In the genomic region with DNA sequence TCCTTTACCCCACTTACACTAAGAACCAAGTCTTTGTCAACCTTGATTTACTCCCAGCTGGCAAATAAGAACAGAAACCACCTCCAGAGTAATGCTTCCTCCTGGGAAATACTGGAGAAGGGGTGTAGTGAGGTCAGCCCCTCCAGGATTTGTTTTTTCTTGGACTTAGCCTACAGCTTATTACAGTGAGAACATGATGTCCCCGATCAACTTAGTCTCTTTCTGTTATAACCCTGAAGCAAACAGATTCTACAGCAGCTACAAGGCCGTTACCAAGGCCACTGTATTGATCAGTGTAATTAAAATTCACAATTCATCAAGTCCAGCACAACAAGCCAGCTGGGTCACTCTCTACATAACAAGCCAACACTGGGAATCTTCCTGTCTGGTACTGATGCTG, we compare ENCODE assay signal across 14 mouse cellular contexts. TPM values are rescaled to one million over a fixed set of nuclear protein-coding genes. Genes with fewer than 3 reads are reported as not detected.
DNase-seq lines count a peak whose midpoint lies in the region; ATAC-seq and TF ChIP-seq lines count a peak whose summit lies in the region.
"Had no signal": no experiment of that assay in that cellular context is flagged by ENCODE, and none has a peak within 500 bp of the region (broad histone marks: within the 10 kb centered on the region; RNA-seq: fewer than 3 reads in every experiment).

No protein-coding gene starts in this region.

- peak; percentile 12; the same call in 1 of the 2 replicates for ATAC-seq in lung, postnatal 0 days
- ATAC-seq in neural tube, embryonic 15.5 days (ENCODE audit: low FRiP score) = peak; percentile 54
- no peak for ATAC-seq in CD4-positive, CD25-positive, alpha-beta regulatory T cell, adult 4 months

- no peak for TF ChIP-seq POLR2A in embryonic fibroblast, embryonic 13.5 days (IDR thresholded peaks at IDR 0.05; ENCODE audit: low read depth, low read length)

- no peaks in the 10 kb centered on the region for H3K27me3 ChIP-seq in lung, postnatal 0 days (replicated peaks; ENCODE audit: insufficient read depth, low read length)
- H3K27me3 ChIP-seq in neural tube, embryonic 15.5 days (replicated peaks) = no peaks in the 10 kb centered on the region

- H3K4me1 ChIP-seq in lung, postnatal 0 days (ENCODE audit: insufficient read depth, low read depth, low read length) = peaks cover 15% of the 10 kb centered on the region; the same call in 1 of the 2 replicates
- H3K4me1 ChIP-seq in embryonic fibroblast, embryonic 13.5 days (ENCODE audit: control insufficient read depth, insufficient read depth, low read length) = peaks cover 21% of the 10 kb centered on the region
- peaks cover 66% of the 10 kb centered on the region for H3K4me1 ChIP-seq in neural tube, embryonic 15.5 days

- H3K36me3 ChIP-seq in lung, postnatal 0 days (ENCODE audit: insufficient read depth, low read length) = no peaks in the 10 kb centered on the region
- no peaks in the 10 kb centered on the region for H3K36me3 ChIP-seq in neural tube, embryonic 15.5 days

- H3K27ac ChIP-seq in lung, postnatal 0 days (ENCODE audit: low read length) = no peak overlapping the region
- H3K27ac ChIP-seq in embryonic fibroblast, embryonic 13.5 days (ENCODE audit: insufficient read depth, low read length) = peak overlapping the region; percentile 85
- H3K27ac ChIP-seq in neural tube, embryonic 15.5 days (replicated peaks) = peak overlapping the region; percentile 48

- TF ChIP-seq CTCF in lung, postnatal 0 days (IDR thresholded peaks at IDR 0.05) = no peak
- no peak for TF ChIP-seq CTCF in embryonic fibroblast, embryonic 13.5 days (IDR thresholded peaks at IDR 0.05; ENCODE audit: borderline replicate concordance, insufficient read depth, low read length)

- no peaks in the 10 kb centered on the region for H3K9me3 ChIP-seq in lung, postnatal 0 days (ENCODE audit: low read length)
- H3K9me3 ChIP-seq in neural tube, embryonic 15.5 days (replicated peaks) = no peaks in the 10 kb centered on the region

- intact Hi-C loops in heart, postnatal 14 days (cut with DNase I) = loop anchor here (10.0 kb wide), 1 partner anchor 454 kb away; a partner anchor contains a TSS

- WGBS in lung, postnatal 0 days = 62% methylated on average over 2 of the region's 2 CpGs
- 19% methylated on average over 2 of the region's 2 CpGs for WGBS in neural tube, embryonic 15.5 days

- H3K4me2 ChIP-seq in lung, postnatal 0 days (replicated peaks; ENCODE audit: low read depth, low read length) = no peak overlapping the region
- H3K4me2 ChIP-seq in neural tube, embryonic 15.5 days = peak overlapping the region; percentile 28

- TF ChIP-seq EP300 in lung, postnatal 0 days (IDR thresholded peaks at IDR 0.05) = no peak

- no peak overlapping the region for H3K9ac ChIP-seq in lung, postnatal 0 days (replicated peaks; ENCODE audit: low read depth)
- no peak overlapping the region for H3K9ac ChIP-seq in neural tube, embryonic 15.5 days (replicated peaks)

- peak; percentile 91 for DNase-seq in heart, adult 11 months
- DNase-seq in heart, postnatal 14 days = no peak
- DNase-seq in lung, postnatal 0 days (ENCODE audit: low spot score) = no peak
- DNase-seq in lung, adult 18-20 months = no peak
- DNase-seq in right cerebral cortex, postnatal 25 days = no peak
- DNase-seq: kidney, adult 11 months; thymus, postnatal 4 days had no signal

- no peak overlapping the region for H3K4me3 ChIP-seq in lung, postnatal 0 days (ENCODE audit: low read depth, low read length)
- no peak overlapping the region for H3K4me3 ChIP-seq in embryonic fibroblast, embryonic 13.5 days (ENCODE audit: insufficient read depth, low read length)
- no peak overlapping the region for H3K4me3 ChIP-seq in neural tube, embryonic 15.5 days (replicated peaks)

RNA-seq across cellular contexts. Expression of a gene that starts 6.0 kb away (rescaled TPM):
- total RNA-seq in heart, postnatal 14 days (2021) = 10 to 100 TPM; 79.1 to 91.9 TPM
- polyA plus RNA-seq in lung, postnatal 0 days (2015; fragmentation: Nextera tagmentation; extraction: Ambion mirVana) = 37.1 and 39.3 TPM in 2 replicates
- polyA plus RNA-seq in embryonic fibroblast, embryonic 13.5 days (2011; ENCODE audit: insufficient read length, low read depth, missing spikeins) = 216 and 238 TPM in 2 replicates
- polyA plus RNA-seq in neural tube, embryonic 15.5 days (2015; fragmentation: Nextera tagmentation; extraction: Ambion mirVana) = 108 and 110 TPM in 2 replicates
- polyA plus RNA-seq in CD4-positive, CD25-positive, alpha-beta regulatory T cell, adult 4 months (2017; shearing (Covaris generic)) = 10 to 100 TPM; 12.1 to 22.1 TPM

RNA-seq across cellular contexts. Expression of a gene that starts 58.9 kb away (rescaled TPM):
- 10 to 100 TPM; 21.4 to 26.2 TPM for total RNA-seq in heart, postnatal 14 days (2021)
- 24.9 and 26.9 TPM in 2 replicates for polyA plus RNA-seq in lung, postnatal 0 days (2015; fragmentation: Nextera tagmentation; extraction: Ambion mirVana)
- 39.1 and 41.7 TPM in 2 replicates for polyA plus RNA-seq in embryonic fibroblast, embryonic 13.5 days (2011; ENCODE audit: insufficient read length, low read depth, missing spikeins)
- polyA plus RNA-seq in neural tube, embryonic 15.5 days (2015; fragmentation: Nextera tagmentation; extraction: Ambion mirVana) = 118 and 138 TPM in 2 replicates
- polyA plus RNA-seq in CD4-positive, CD25-positive, alpha-beta regulatory T cell, adult 4 months (2017; shearing (Covaris generic)) = 10 to 100 TPM; 18.8 to 19.4 TPM

RNA-seq across cellular contexts. Expression of a gene that starts 59.2 kb away (rescaled TPM):
- total RNA-seq in heart, postnatal 14 days (2021) = not detected
- not detected in 2 replicates for polyA plus RNA-seq in lung, postnatal 0 days (2015; fragmentation: Nextera tagmentation; extraction: Ambion mirVana)
- not detected in 2 replicates for polyA plus RNA-seq in embryonic fibroblast, embryonic 13.5 days (2011; ENCODE audit: insufficient read length, low read depth, missing spikeins)
- not detected in 2 replicates for polyA plus RNA-seq in neural tube, embryonic 15.5 days (2015; fragmentation: Nextera tagmentation; extraction: Ambion mirVana)
- not detected for polyA plus RNA-seq in CD4-positive, CD25-positive, alpha-beta regulatory T cell, adult 4 months (2017; shearing (Covaris generic))
- total RNA-seq: heart, adult 18-20 months; left cerebral cortex, adult 8-10 months had no signal
- polyA plus RNA-seq: cerebellum, adult 2 months; liver, embryonic 16.5 days had no signal
